Mouse (Mus musculus) hindbrain, postnatal 0 days (tissue): Measurements from ENCODE around the gene Kmt2d. TPM values are rescaled to one million over a fixed set of nuclear protein-coding genes. Genes with fewer than 3 reads are reported as not detected.
A peak's percentile ranks its signal among the peaks of the same experiment; 100 is the strongest.

Source experiments
- ATAC-seq: fragments of 200-750 bp; cut with Nextera tagmentation; 2 replicates; pipeline ENCODE4 v1.8.0; 2017; ENCODE audit warnings: mild to moderate bottlenecking, moderate TSS enrichment, moderate library complexity
- DNase-seq: peaks from one replicate; pipeline ENCODE4 v3.0.0-alpha.2; 2015; ENCODE audit warnings: low spot score
- H3K27ac ChIP-seq: fragments of 300-500 bp; sonication (generic); 2 replicates; pipeline ENCODE4 v1.5.1; 2014; ENCODE audit warnings: mild to moderate bottlenecking
- H3K27me3 ChIP-seq: fragments of 300-500 bp; sonication (generic); 2 replicates; pipeline ENCODE4 v1.6.1; 2014; ENCODE audit warnings: low read length, mixed read lengths; ENCODE audit not compliant: insufficient read depth
- H3K36me3 ChIP-seq: fragments of 300-500 bp; sonication (generic); 2 replicates; pipeline ENCODE4 v1.6.1; 2014; ENCODE audit warnings: low read length, mixed read lengths; ENCODE audit not compliant: insufficient read depth
- H3K4me1 ChIP-seq: fragments of 300-500 bp; sonication (generic); 2 replicates; pipeline ENCODE4 v1.6.1; 2014; ENCODE audit warnings: antibody characterized with exemption, low read length, mixed read lengths; ENCODE audit not compliant: insufficient read depth
- H3K4me2 ChIP-seq: fragments of 300-500 bp; sonication (generic); 2 replicates; pipeline ENCODE4 v1.6.1; 2014; ENCODE audit warnings: low read depth, mild to moderate bottlenecking, low read length, moderate library complexity, mixed read lengths
- H3K4me3 ChIP-seq: fragments of 300-500 bp; sonication (generic); 2 replicates; pipeline ENCODE4 v1.5.1; 2014; ENCODE audit warnings: low read length
- H3K9ac ChIP-seq: fragments of 300-500 bp; sonication (generic); replicated peaks from 2 replicates; pipeline ENCODE4 v1.6.1; 2014; ENCODE audit warnings: mild to moderate bottlenecking, low read length, moderate library complexity, mixed read lengths
- H3K9me3 ChIP-seq: fragments of 300-500 bp; sonication (generic); 2 replicates; pipeline ENCODE4 v1.6.1; 2016; ENCODE audit warnings: low read length, mixed read lengths
- CTCF ChIP-seq: IDR thresholded peaks from 2 replicates; pipeline ENCODE4 v1.5.1; 2016; ENCODE audit warnings: antibody characterized with exemption, control low read depth, low read depth
- WGBS: fragments of 180-500 bp; shearing (Covaris S2); extraction: QIAGEN DNeasy Blood & Tissue Kit; methylation state at CpG from one replicate; pipeline ENCODE4 v1.1.7; 2014; 5-methylcytosine and 5-hydroxymethylcytosine counted together
- polyA plus RNA-seq: library from polyadenylated mRNA; unstranded; fragments of >200 nt; fragmentation: Nextera tagmentation; extraction: Ambion mirVana; gene quantifications from 2 replicates; pipeline ENCODE4 v1.2.1, GENCODE M21; 2015
- total RNA-seq: library from RNA; depleted of rRNA; stranded (reverse); fragments of >200 nt; gene quantifications from 2 replicates; pipeline ENCODE4 v1.2.3, GENCODE M21; 2014

The Kmt2d gene
- total and polyA plus RNA-seq, 2 experiments from 2014 or later: 7.4 to 27.7 TPM

GRCm38 (mm10) chr15:98904692-98905091, 33.7 kb upstream of the Kmt2d start:
- H3K4me2 ChIP-seq: no peak overlapping the region
- no peaks in the 10 kb centered on the region for H3K27me3 ChIP-seq
- 0 out of 2 replicates have a peak, but pooled peaks have one; percentile 29 for ATAC-seq
- H3K4me3 ChIP-seq: no peak overlapping the region
- DNase-seq: peak; percentile 71
- 26% methylated on average over 10 of the region's 10 CpGs for WGBS
- H3K4me1 ChIP-seq: no peaks in the 10 kb centered on the region
- H3K36me3 ChIP-seq: peaks cover 27% of the 10 kb centered on the region
- TF ChIP-seq CTCF: peak; percentile 84
- H3K9me3 ChIP-seq: no peaks in the 10 kb centered on the region
- H3K9ac ChIP-seq: no peak overlapping the region
- no peak overlapping the region for H3K27ac ChIP-seq

DNA sequence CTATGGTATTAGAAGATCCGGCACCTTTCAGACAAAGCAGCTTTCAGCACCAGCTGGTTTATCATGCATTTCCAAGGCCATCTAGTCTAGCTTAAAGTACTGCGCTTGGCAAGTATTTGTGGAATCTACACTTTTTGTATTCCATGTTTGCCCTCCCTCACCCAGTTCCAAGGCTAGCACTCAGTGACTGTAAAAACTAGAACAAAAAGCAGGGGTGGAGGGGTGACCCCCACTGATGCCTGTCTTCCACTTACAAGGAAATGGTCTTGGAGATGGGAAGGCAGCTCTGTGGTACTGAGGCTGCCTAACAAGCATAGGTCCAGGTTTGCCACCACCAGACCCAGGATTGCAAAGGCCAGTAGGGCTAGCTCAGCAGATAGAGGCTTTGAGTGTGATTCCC, 31.6 kb upstream of the Kmt2d start:
- no peak for TF ChIP-seq CTCF
- H3K9me3 ChIP-seq: no peaks in the 10 kb centered on the region
- H3K27ac ChIP-seq: no peak overlapping the region
- no peak overlapping the region for H3K4me3 ChIP-seq
- ATAC-seq (no peak), DNase-seq (no peak)
- no peak overlapping the region for H3K4me2 ChIP-seq
- 83% methylated on average over 2 of the region's 2 CpGs for WGBS
- H3K36me3 ChIP-seq: peaks cover 10% of the 10 kb centered on the region; the same call in 1 of the 2 replicates
- peaks cover 18% of the 10 kb centered on the region for H3K27me3 ChIP-seq
- H3K9ac ChIP-seq: no peak overlapping the region
- peaks cover 8% of the 10 kb centered on the region for H3K4me1 ChIP-seq

- no peak overlapping the region for H3K27ac ChIP-seq
- H3K36me3 ChIP-seq: 0 out of 2 replicates have a peak, but pooled peaks cover 10% of the 10 kb centered on the region
- no peak overlapping the region for H3K4me2 ChIP-seq
- 54% methylated on average over 1 of the region's 1 CpGs for WGBS
- peaks cover 8% of the 10 kb centered on the region for H3K4me1 ChIP-seq
- no peak overlapping the region for H3K4me3 ChIP-seq
- H3K27me3 ChIP-seq: peaks cover 29% of the 10 kb centered on the region
- no peaks in the 10 kb centered on the region for H3K9me3 ChIP-seq
- ATAC-seq: no peak
- no peak overlapping the region for H3K9ac ChIP-seq
- TF ChIP-seq CTCF: 0 out of 2 replicates have a peak, but pooled peaks have one; percentile 9
- DNase-seq: no peak
Measured at GRCm38 (mm10) chr15:98901530-98901929, 30.5 kb upstream of the Kmt2d start.

- peak within 1 kb of the TSS; percentile 48 for H3K4me2 ChIP-seq
- no peak within 1 kb of the TSS for H3K27ac ChIP-seq
- WGBS: under 1% methylated on average over 41 of the region's 41 CpGs
- H3K9ac ChIP-seq: no peak within 1 kb of the TSS; the same call in 1 of the 2 replicates
- ATAC-seq: no peak
- peak within 1 kb of the TSS; percentile 20 for H3K4me3 ChIP-seq
- no peaks in the 10 kb centered on the region for H3K9me3 ChIP-seq
- H3K4me1 ChIP-seq: peaks cover 29% of the 10 kb centered on the region
- H3K36me3 ChIP-seq: no peaks in the 10 kb centered on the region
- H3K27me3 ChIP-seq: peaks cover 60% of the 10 kb centered on the region
- DNase-seq: peak; percentile 18
- TF ChIP-seq CTCF: no peak
Measured at GRCm38 (mm10) chr15:98897928-98898800, 27.2 kb upstream of the Kmt2d start, which contains the start of gene Dhh. TSS of gene Dhh (minus strand) at chr15:98898540.

GRCm38 (mm10) chr15:98897495-98897894, 26.5 kb upstream of the Kmt2d start:
- peaks cover 62% of the 10 kb centered on the region for H3K27me3 ChIP-seq
- no peak overlapping the region for H3K9ac ChIP-seq
- no peaks in the 10 kb centered on the region for H3K36me3 ChIP-seq
- TF ChIP-seq CTCF: no peak
- 6% methylated on average over 10 of the region's 10 CpGs for WGBS
- DNase-seq (no peak), ATAC-seq (no peak)
- no peak overlapping the region for H3K27ac ChIP-seq
- peak overlapping the region; percentile 20 for H3K4me3 ChIP-seq
- peak overlapping the region; percentile 48 for H3K4me2 ChIP-seq
- no peaks in the 10 kb centered on the region for H3K9me3 ChIP-seq
- peaks cover 29% of the 10 kb centered on the region for H3K4me1 ChIP-seq

DNA sequence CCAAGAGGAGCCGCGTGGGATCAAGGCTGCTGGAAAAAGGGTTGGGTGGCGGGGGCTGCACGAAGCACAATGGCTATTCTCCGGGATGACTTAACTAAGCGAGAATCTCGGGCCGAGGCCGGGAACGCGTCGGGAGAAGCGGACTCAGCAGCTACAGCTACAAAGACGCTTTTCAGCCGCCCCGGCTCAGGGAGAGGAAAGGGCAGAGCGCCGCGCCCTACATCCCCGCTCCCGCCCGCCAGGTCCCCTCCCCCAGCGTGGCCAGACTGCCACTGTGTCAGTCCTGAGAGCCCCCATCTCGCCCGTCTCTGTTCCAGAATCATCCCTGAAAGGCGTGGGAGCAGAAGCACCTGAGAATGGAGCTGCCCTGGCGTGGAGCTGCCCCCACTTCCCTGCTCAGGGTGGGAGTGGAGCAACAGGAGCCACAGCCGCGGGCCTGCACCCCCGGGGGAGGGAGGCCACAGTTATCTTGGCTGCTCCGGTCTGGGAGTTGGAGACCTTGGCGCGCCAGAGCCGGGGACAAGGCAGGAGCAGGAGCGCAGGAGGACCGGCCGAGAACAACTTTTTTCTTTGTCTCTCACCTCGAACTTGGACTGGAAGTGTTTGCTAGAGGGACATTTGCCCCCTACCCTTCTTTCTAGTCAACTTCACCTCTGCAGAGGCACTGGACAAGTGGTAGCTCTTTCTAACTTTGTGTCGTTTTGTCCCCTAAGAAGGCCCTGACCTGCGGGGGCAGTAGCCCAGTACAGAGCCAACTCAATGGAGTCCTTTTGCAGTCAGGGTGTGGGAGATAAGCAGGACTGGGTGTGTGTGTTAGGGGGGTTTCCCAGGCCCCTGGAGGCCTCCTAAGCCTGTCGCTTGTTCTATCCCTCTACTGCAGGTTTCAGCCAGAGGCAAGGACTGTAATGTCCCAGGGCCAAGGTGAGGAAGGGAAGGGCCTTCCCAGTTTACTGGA, 24.9 kb upstream of the Kmt2d start:
- peak; percentile 44 for DNase-seq
- WGBS: 5% methylated on average over 41 of the region's 41 CpGs

More for the DNA sequence above, 24.9 kb upstream of the Kmt2d start:
- H3K4me1 ChIP-seq: peaks cover 29% of the 10 kb centered on the region
- H3K4me3 ChIP-seq: peak overlapping the region; percentile 48
- peaks cover 62% of the 10 kb centered on the region for H3K27me3 ChIP-seq
- H3K9me3 ChIP-seq: no peaks in the 10 kb centered on the region
- no peak for ATAC-seq
- 0 out of 2 replicates have a peak overlapping the region, but pooled peaks have one; percentile 10 for H3K9ac ChIP-seq
- peak overlapping the region; percentile 48 for H3K4me2 ChIP-seq
- TF ChIP-seq CTCF: no peak
- no peak overlapping the region for H3K27ac ChIP-seq
- no peaks in the 10 kb centered on the region for H3K36me3 ChIP-seq
